Mouse (Mus musculus): ENCODE measurements around the gene Fam149a. TPM values are rescaled to one million over a fixed set of nuclear protein-coding genes. Genes with fewer than 3 reads are reported as not detected.
"Not testable (repeated sequence)": the region's sequence is repeated elsewhere in the genome, so short reads cannot be mapped to it uniquely, and the experiment has no call there.

Gene Fam149a
- total RNA-seq, 2 experiments from 2014 or later = 2.6 to 3.1 TPM

- DNase-seq = peak; percentile 60
These were observed 49.2 kb downstream of the Fam149a start, which contains the start of gene Cyp4v3 for GRCm38 (mm10) chr8:45332685-45333409. Gene Cyp4v3 (minus strand): TSS chr8:45333216.

- no peak for DNase-seq
These were observed 51.2 kb downstream of the Fam149a start for GRCm38 (mm10) chr8:45330856-45331255.

GRCm38 (mm10) chr8:45329206-45329980 lies 52.7 kb downstream of the Fam149a start:
- DNase-seq = no peak

- not testable (repeated sequence) for DNase-seq
These were observed 55.0 kb downstream of the Fam149a start for GRCm38 (mm10) chr8:45327076-45327475.

- DNase-seq = no peak
These were observed 57.9 kb downstream of the Fam149a start for GRCm38 (mm10) chr8:45324151-45324550.

- DNase-seq = no peak
These were observed 60.7 kb downstream of the Fam149a start for GRCm38 (mm10) chr8:45321365-45321764.

- DNase-seq = no peak
These were observed 61.2 kb downstream of the Fam149a start for GRCm38 (mm10) chr8:45320930-45321329.

- DNase-seq = no peak
These were observed 71.1 kb downstream of the Fam149a start for GRCm38 (mm10) chr8:45310967-45311366.

GRCm38 (mm10) chr8:45308366-45308765 lies 73.7 kb downstream of the Fam149a start, which contains the start of gene Gm45753:
Gene Gm45753 (minus strand): TSS chr8:45308466.
- no peak for DNase-seq

- DNase-seq = no peak
These were observed 76.6 kb downstream of the Fam149a start for GRCm38 (mm10) chr8:45305479-45305878.

GRCm38 (mm10) chr8:45304354-45304753 lies 77.7 kb downstream of the Fam149a start:
- DNase-seq = no peak

GRCm38 (mm10) chr8:45302390-45302789 lies 79.7 kb downstream of the Fam149a start:
- no peak for DNase-seq

GRCm38 (mm10) chr8:45295276-45295675 lies 86.8 kb downstream of the Fam149a start:
- DNase-seq = no peak

GRCm38 (mm10) chr8:45294687-45295086 lies 87.4 kb downstream of the Fam149a start, which contains the start of gene Klkb1:
Gene Klkb1 (minus strand): TSS chr8:45294859.
- DNase-seq = no peak

- DNase-seq = no peak
These were observed 90.3 kb downstream of the Fam149a start for GRCm38 (mm10) chr8:45291790-45292189.

Other genes with a start within 250 kb of the Fam149a start
- gene F11, start 120.3 kb downstream of the Fam149a start, total RNA-seq (2021) = not detected
- gene Klkb1, start 87.4 kb downstream of the Fam149a start, total RNA-seq (2021) = not detected
- gene Gm45753, start 73.8 kb downstream of the Fam149a start, total RNA-seq (2021) = not detected
- gene Cyp4v3, start 49.1 kb downstream of the Fam149a start, total RNA-seq (2021) = 1 to 10 TPM in 1 of 2 experiments, under 1 TPM in 1; 0.51 to 1.4 TPM
- 1 to 10 TPM; 1.0 to 1.2 TPM for gene Tlr3, start 28.8 kb upstream of the Fam149a start, total RNA-seq (2021)
- 10 to 100 TPM; 21.0 to 21.5 TPM for gene Sorbs2, start 125.5 kb upstream of the Fam149a start, total RNA-seq (2021)